Mouse (Mus musculus): ENCODE measurements around the gene Crtap. TPM values are rescaled to one million over a fixed set of nuclear protein-coding genes. Genes with fewer than 3 reads are reported as not detected.
A peak's percentile ranks its signal among the peaks of the same experiment; 100 is the strongest.

Gene Crtap
- 106 and 148 TPM in 2 replicates for total RNA-seq (2012; rRNA removed)

DNA sequence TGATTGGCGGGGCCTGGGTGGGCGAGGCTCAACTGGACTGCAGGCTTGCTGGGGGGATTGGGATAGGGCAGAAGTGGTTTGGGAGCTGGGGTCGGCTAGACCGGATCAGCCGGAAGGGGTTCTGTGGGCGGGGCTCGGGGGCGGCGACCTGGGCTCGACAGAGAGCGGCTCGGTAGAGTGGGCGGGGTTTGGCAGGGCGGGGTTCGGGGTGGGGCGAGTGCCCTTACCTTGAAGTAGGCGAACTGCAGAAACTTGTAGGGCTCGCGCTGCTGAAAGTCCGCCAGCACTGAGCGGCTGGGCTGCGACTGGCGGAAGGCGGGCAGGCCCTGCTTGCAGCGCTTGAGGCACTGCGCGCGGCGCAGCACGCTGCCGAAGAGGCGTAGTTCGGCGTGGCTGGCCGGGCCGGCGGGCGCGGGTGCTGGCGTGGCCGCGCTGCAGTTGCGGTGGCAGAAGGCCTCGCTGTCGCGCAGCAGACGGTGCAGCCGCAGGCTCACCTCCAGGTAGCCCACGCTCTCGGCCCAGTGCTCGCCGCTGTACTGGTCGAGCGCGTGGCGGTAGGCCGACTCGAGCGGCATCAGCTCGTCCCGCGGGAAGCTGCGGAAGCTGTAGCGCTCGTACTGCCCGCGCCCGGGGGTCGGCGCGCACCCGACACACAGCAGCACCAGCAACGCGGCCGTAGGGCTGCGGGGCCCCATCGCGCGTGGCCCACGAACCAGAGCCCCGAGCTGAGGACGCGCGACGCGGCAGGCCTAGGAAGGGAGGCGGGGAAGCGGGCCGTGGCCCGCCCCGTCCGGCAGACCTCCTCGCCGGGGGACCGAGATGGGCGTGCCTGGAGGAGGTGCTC is at the start of gene Crtap:
Crtap (minus strand) TSS at position 771 of the 844 bp plus-strand sequence.
- in situ Hi-C loops (cut with MboI; ENCODE audit: low sequenced_read_pairs in 2 of 2, unreplicated experiment in 2 of 2) = no loop called here

DNA sequence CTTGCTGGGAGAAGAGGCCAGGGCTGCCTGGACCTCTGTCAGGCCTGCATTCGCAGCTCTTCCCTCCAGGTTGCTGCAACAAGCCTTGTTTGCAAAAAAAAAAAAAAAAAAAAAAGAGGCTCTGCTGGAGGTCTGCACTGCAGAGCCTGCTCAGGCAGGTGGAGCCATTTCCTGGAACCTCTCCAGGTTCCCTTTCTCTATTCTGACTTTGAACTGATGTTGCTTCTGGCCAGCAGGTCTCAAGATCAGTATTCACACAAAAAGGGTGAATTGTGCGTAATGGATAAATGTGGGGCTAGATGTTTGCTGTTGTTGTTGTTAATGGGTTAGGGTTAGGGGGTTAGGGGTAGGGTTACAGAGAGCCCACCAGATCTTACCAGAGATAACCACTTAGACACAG is 45.2 kb upstream of the Crtap start:
- H3K4me1 ChIP-seq (ENCODE audit: control insufficient read depth in 2 of 2, insufficient read depth in 2 of 2, low read length in 2 of 2, poor library complexity in 1 of 2) = peaks cover 3 to 10% of the 10 kb centered on the region in 2 experiments; a peak in 3 of 4 replicates
- no peak overlapping the region; the same call in 1 of the 2 replicates for H3K27ac ChIP-seq (ENCODE audit: insufficient read depth, low read depth, low read length, poor library complexity, severe bottlenecking)
- peaks cover 11% of the 10 kb centered on the region for H3K36me3 ChIP-seq (ENCODE audit: control insufficient read depth, insufficient read depth, low read length, poor library complexity, severe bottlenecking)
- H3K4me3 ChIP-seq (ENCODE audit: insufficient read depth in 1 of 2, low read depth in 1 of 2, low read length in 2 of 2, poor library complexity in 1 of 2, severe bottlenecking in 1 of 2) = no peak overlapping the region
- H3K9me3 ChIP-seq (ENCODE audit: control insufficient read depth, insufficient read depth, low read depth, low read length) = no peaks in the 10 kb centered on the region
- peak; percentile 84 for TF ChIP-seq ZNF384 (IDR thresholded peaks at IDR 0.05; ENCODE audit: low read depth, low read length)
- TF ChIP-seq ZC3H11A (IDR thresholded peaks at IDR 0.05; ENCODE audit: borderline replicate concordance, low read depth, low read length) = no peak
- no peak for TF ChIP-seq MAFK (IDR thresholded peaks at IDR 0.05; ENCODE audit: insufficient read depth, low read depth, low read length)
- no peak for DNase-seq (ENCODE audit: low read depth, low spot score)
- H3K9ac ChIP-seq (ENCODE audit: insufficient read depth, low read depth, low read length, poor library complexity, severe bottlenecking) = no peak overlapping the region
- in situ Hi-C loops (cut with MboI; ENCODE audit: low sequenced_read_pairs in 2 of 2, unreplicated experiment in 2 of 2) = no loop called here

More for the DNA sequence above, at the start of gene Crtap:
- peaks cover 2 to 18% of the 10 kb centered on the region in 2 experiments for H3K4me1 ChIP-seq (ENCODE audit: control insufficient read depth in 2 of 2, insufficient read depth in 2 of 2, low read length in 2 of 2, poor library complexity in 1 of 2)
- 0 out of 2 replicates have a peak, but pooled peaks cover 3% of the 10 kb centered on the region for H3K36me3 ChIP-seq (ENCODE audit: control insufficient read depth, insufficient read depth, low read length, poor library complexity, severe bottlenecking)
- TF ChIP-seq CHD2 (IDR thresholded peaks at IDR 0.05; ENCODE audit: low read depth, low read length) (no peak), ZC3H11A (IDR thresholded peaks at IDR 0.05; ENCODE audit: borderline replicate concordance, low read depth, low read length) (no peak), HCFC1 (IDR thresholded peaks at IDR 0.05; ENCODE audit: borderline replicate concordance, insufficient read depth, low read length) (no peak), ZNF384 (IDR thresholded peaks at IDR 0.05; ENCODE audit: low read depth, low read length) (no peak), MAFK (IDR thresholded peaks at IDR 0.05; ENCODE audit: insufficient read depth, low read depth, low read length) (no peak)
- peak within 1 kb of the TSS; percentile 83 to 89 for H3K4me3 ChIP-seq (ENCODE audit: insufficient read depth in 1 of 2, low read depth in 1 of 2, low read length in 2 of 2, poor library complexity in 1 of 2, severe bottlenecking in 1 of 2)
- peak; percentile 78 for DNase-seq (ENCODE audit: low read depth, low spot score)
- no peaks in the 10 kb centered on the region for H3K9me3 ChIP-seq (ENCODE audit: control insufficient read depth, insufficient read depth, low read depth, low read length)
- peak within 1 kb of the TSS; percentile 83 for H3K27ac ChIP-seq (ENCODE audit: insufficient read depth, low read depth, low read length, poor library complexity, severe bottlenecking)
- H3K9ac ChIP-seq (ENCODE audit: insufficient read depth, low read depth, low read length, poor library complexity, severe bottlenecking) = peak within 1 kb of the TSS; percentile 91

DNA sequence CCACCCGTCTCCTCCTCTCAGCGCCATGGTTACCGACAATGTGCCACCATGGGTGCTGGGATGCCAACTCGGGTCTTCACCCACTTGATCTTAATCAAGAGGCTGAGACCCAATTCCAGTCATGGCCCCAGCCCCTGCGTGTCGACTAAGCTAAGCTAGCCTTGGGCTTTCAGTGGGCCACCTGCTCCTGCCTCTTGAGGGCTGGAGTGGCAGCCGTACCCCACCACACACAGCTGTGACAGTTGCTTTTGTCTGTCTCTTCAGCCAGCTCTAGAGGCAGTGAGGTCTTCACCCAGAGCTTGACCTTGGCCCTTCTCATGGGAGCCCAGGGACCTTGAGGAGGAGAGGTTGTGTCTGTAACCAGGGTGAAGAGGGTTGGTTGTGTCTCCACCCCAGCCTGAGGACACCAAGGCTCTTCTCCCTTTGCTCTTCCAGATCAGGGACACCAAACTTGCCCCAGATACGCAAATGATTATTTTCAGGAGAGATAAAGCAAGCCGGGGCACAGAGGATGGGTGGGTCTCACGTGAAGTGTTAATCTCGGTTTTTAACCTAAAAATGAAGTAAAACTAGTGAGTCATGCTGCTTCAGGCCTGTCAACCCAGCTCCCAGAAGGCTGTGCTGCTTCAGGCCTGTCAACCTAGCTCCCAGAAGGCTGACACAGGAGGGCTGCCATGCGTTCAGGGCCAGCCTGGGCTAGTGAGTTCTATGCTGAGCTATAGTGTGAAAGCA is 37.8 kb upstream of the Crtap start:
- no peak overlapping the region for H3K4me3 ChIP-seq (ENCODE audit: insufficient read depth in 1 of 2, low read depth in 1 of 2, low read length in 2 of 2, poor library complexity in 1 of 2, severe bottlenecking in 1 of 2)
- peaks cover 29% of the 10 kb centered on the region for H3K36me3 ChIP-seq (ENCODE audit: control insufficient read depth, insufficient read depth, low read length, poor library complexity, severe bottlenecking)
- peaks cover 0 to 9% of the 10 kb centered on the region in 2 experiments; a peak in 2 of 4 replicates for H3K4me1 ChIP-seq (ENCODE audit: control insufficient read depth in 2 of 2, insufficient read depth in 2 of 2, low read length in 2 of 2, poor library complexity in 1 of 2)
- TF ChIP-seq MAFK (IDR thresholded peaks at IDR 0.05; ENCODE audit: insufficient read depth, low read depth, low read length) (no peak), ZNF384 (IDR thresholded peaks at IDR 0.05; ENCODE audit: low read depth, low read length) (no peak), CHD2 (IDR thresholded peaks at IDR 0.05; ENCODE audit: low read depth, low read length) (no peak), ZC3H11A (IDR thresholded peaks at IDR 0.05; ENCODE audit: borderline replicate concordance, low read depth, low read length) (no peak), HCFC1 (IDR thresholded peaks at IDR 0.05; ENCODE audit: borderline replicate concordance, insufficient read depth, low read length) (no peak)
- in situ Hi-C loops (cut with MboI; ENCODE audit: low sequenced_read_pairs in 2 of 2, unreplicated experiment in 2 of 2) = no loop called here
- no peaks in the 10 kb centered on the region for H3K9me3 ChIP-seq (ENCODE audit: control insufficient read depth, insufficient read depth, low read depth, low read length)
- H3K9ac ChIP-seq (ENCODE audit: insufficient read depth, low read depth, low read length, poor library complexity, severe bottlenecking) = no peak overlapping the region
- H3K27ac ChIP-seq (ENCODE audit: insufficient read depth, low read depth, low read length, poor library complexity, severe bottlenecking) = no peak overlapping the region
- DNase-seq (ENCODE audit: low read depth, low spot score) = no peak

DNA sequence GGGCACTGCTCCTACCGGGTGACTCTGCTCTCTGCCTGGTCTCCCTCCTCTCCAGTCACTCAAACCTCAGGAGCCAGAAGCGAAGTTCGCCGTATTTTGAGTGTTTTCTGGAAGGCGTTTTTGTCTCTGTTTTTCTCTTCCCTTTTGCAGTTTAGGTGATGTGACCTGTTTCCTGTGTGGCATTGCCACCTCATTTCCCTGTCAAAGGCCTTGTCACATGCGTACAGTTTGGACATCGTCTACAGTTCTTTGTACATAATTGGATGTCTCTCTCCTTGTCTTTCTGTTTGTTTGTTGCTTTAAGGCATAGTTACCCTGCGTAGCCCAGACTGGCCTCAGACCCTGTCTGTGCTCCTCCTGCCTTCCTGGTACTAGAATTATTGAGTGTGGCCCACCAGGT is 37.0 kb upstream of the Crtap start:
- in situ Hi-C loops (cut with MboI; ENCODE audit: low sequenced_read_pairs in 2 of 2, unreplicated experiment in 2 of 2) = no loop called here
- Histone ChIP-seq H3K4me3 (ENCODE audit: insufficient read depth in 1 of 2, low read depth in 1 of 2, low read length in 2 of 2, poor library complexity in 1 of 2, severe bottlenecking in 1 of 2) (no peak overlapping the region), H3K27ac (ENCODE audit: insufficient read depth, low read depth, low read length, poor library complexity, severe bottlenecking) (no peak overlapping the region), H3K9ac (ENCODE audit: insufficient read depth, low read depth, low read length, poor library complexity, severe bottlenecking) (no peak overlapping the region), H3K36me3 (ENCODE audit: control insufficient read depth, insufficient read depth, low read length, poor library complexity, severe bottlenecking) (peaks cover 26% of the 10 kb centered on the region), H3K9me3 (ENCODE audit: control insufficient read depth, insufficient read depth, low read depth, low read length) (no peaks in the 10 kb centered on the region), H3K4me1 (ENCODE audit: control insufficient read depth in 2 of 2, insufficient read depth in 2 of 2, low read length in 2 of 2, poor library complexity in 1 of 2) (peaks cover 0 to 9% of the 10 kb centered on the region in 2 experiments; a peak in 2 of 4 replicates)
- DNase-seq (ENCODE audit: low read depth, low spot score) = no peak
- TF ChIP-seq HCFC1 (IDR thresholded peaks at IDR 0.05; ENCODE audit: borderline replicate concordance, insufficient read depth, low read length) (no peak), CHD2 (IDR thresholded peaks at IDR 0.05; ENCODE audit: low read depth, low read length) (no peak), ZNF384 (IDR thresholded peaks at IDR 0.05; ENCODE audit: low read depth, low read length) (no peak)
